Mouse (Mus musculus) frontal cortex, adult 2 months (tissue): ENCODE measurements around the gene Sytl2. TPM values are rescaled to one million over a fixed set of nuclear protein-coding genes. Genes with fewer than 3 reads are reported as not detected.

Experiments used
- DNase-seq, 2 experiments: peaks; one replicate each; pipeline ENCODE4 v3.0.0; 2022; ENCODE audit warnings: low spot score in 1 of 2; ENCODE audit errors: extremely low spot score in 1 of 2
- polyA plus RNA-seq: library from polyadenylated mRNA; depleted of rRNA; stranded (reverse); fragments of >200 nt; gene quantifications from 2 replicates; pipeline ENCODE4 v1.2.3, GENCODE M21; 2012

The Sytl2 gene
- polyA plus RNA-seq, 1 experiment = 63.6 TPM

GRCm38 (mm10) chr7:90306968-90307367, 4.9 kb downstream of the Sytl2 start:
- no peak for DNase-seq

- no peak for DNase-seq
Observed at GRCm38 (mm10) chr7:90308003-90308402, 6.0 kb downstream of the Sytl2 start.

- DNase-seq = no peak
Observed at GRCm38 (mm10) chr7:90312151-90312883, 10.3 kb downstream of the Sytl2 start.

- no peak for DNase-seq
Observed at GRCm38 (mm10) chr7:90313421-90313820, 11.4 kb downstream of the Sytl2 start.

- DNase-seq = no peak
Observed at GRCm38 (mm10) chr7:90316823-90317222, 14.8 kb downstream of the Sytl2 start.

GRCm38 (mm10) chr7:90319446-90319845, 17.4 kb downstream of the Sytl2 start:
- no peak for DNase-seq

GRCm38 (mm10) chr7:90320124-90320523, 18.1 kb downstream of the Sytl2 start:
- no peak for DNase-seq

GRCm38 (mm10) chr7:90325166-90325565, 23.1 kb downstream of the Sytl2 start:
- DNase-seq = no peak

GRCm38 (mm10) chr7:90330200-90330599, 28.1 kb downstream of the Sytl2 start:
- DNase-seq = no peak

- DNase-seq = no peak
Observed at GRCm38 (mm10) chr7:90332483-90333065, 30.5 kb downstream of the Sytl2 start.

- DNase-seq = no peak
Observed at GRCm38 (mm10) chr7:90334362-90334761, 32.3 kb downstream of the Sytl2 start.

GRCm38 (mm10) chr7:90334831-90335230, 32.8 kb downstream of the Sytl2 start:
- DNase-seq = no peak

- DNase-seq = no peak
Observed at GRCm38 (mm10) chr7:90335755-90336194, 33.7 kb downstream of the Sytl2 start.

GRCm38 (mm10) chr7:90341212-90341957, 39.3 kb downstream of the Sytl2 start:
- DNase-seq = no peak

- no peak for DNase-seq
Observed at GRCm38 (mm10) chr7:90344903-90345302, 42.9 kb downstream of the Sytl2 start.

GRCm38 (mm10) chr7:90347779-90348437, 45.9 kb downstream of the Sytl2 start:
- DNase-seq = no peak

GRCm38 (mm10) chr7:90349014-90349413, 47.0 kb downstream of the Sytl2 start:
- DNase-seq = peak; percentile 68 to 72

GRCm38 (mm10) chr7:90352183-90352582, 50.1 kb downstream of the Sytl2 start:
- DNase-seq = no peak

GRCm38 (mm10) chr7:90353488-90354228, 51.6 kb downstream of the Sytl2 start:
- DNase-seq = no peak

GRCm38 (mm10) chr7:90354229-90354604, 52.2 kb downstream of the Sytl2 start:
- no peak for DNase-seq
